Mouse (Mus musculus) myocyte (in vitro differentiated cells): ENCODE measurements at regions not wholly inside any gene's neighbourhood (a gene's known extent, or its start where the extent isn't known, plus 50 kb on each side); places are given as distances from the start of the nearest gene placed in this dataset.

ENCODE experiments used
- MAX ChIP-seq: IDR thresholded peaks from one replicate; pipeline ENCODE4 v1.6.1; 2011; ENCODE audit warnings: low read depth, mild to moderate bottlenecking, control low read depth
- POLR2A ChIP-seq: IDR thresholded peaks from one replicate; pipeline ENCODE4 v1.6.1; 2011; ENCODE audit warnings: low read depth, mild to moderate bottlenecking, control low read depth, moderate library complexity; ENCODE audit not compliant: insufficient read length
- USF1 ChIP-seq: IDR thresholded peaks from one replicate; pipeline ENCODE4 v1.6.1; 2011; ENCODE audit warnings: low read depth, mild to moderate bottlenecking, control low read depth, moderate library complexity

DNA sequence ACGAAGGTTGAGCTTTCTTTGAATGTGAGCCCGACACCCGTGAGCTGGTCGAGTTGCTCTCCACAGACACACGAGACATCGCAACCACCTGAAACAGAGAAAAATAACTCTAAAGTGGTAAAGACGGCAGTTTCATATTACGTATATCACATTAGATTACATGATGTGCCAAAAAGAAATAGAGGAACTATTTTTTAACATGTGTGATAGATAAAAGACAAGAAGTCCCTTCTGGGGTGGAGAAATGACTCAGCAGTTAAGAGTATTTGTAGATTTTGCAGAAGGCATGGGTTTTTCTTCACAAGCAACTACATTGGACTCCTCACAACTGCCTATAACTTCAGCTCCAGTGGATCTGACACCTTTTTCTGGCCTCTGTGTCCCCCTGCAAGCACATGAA, 222.2 kb upstream of the Sox2 start:
- no peak for TF ChIP-seq MAX
- TF ChIP-seq USF1 = no peak
- TF ChIP-seq POLR2A = no peak
